Mouse (Mus musculus): Measurements from ENCODE around the gene Klk5. TPM values are rescaled to one million over a fixed set of nuclear protein-coding genes. Genes with fewer than 3 reads are reported as not detected.

Klk5 gene
- polyA plus RNA-seq (2014; fragmentation: Nextera tagmentation; extraction: Ambion mirVana), result not detected in 2 replicates

DNA sequence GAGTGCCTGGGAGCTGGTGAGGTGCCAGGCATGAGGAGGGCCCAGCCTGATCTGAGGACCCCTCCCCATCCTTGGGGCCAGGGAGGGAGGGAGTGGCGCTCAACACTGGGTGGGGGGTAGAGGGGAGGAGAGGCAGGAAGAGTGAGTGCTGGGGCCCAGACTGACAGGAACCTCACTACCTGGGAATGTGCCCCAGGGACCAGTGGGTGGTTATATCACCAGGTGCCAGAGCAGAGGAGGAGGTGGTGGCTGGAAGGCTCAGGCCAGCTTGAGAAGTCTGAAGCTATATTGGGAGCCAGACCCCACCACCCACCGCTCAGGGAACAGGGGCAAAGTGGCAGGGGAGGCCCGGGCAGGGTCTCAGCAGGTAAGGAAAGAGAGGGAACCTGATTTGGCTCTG, at the start of gene Klk5:
TSS of gene Klk5 (plus strand) at position 271 of the 400 bp plus-strand sequence.
- Histone ChIP-seq H3K4me3 (ENCODE audit: low read depth, low read length) (no peak within 1 kb of the TSS), H3K9me3 (ENCODE audit: control insufficient read depth, low read length) (no peaks in the 10 kb centered on the region), H3K4me1 (replicated peaks; ENCODE audit: control insufficient read depth, insufficient read depth, low read length) (no peaks in the 10 kb centered on the region), H3K27ac (ENCODE audit: low read depth) (no peak within 1 kb of the TSS), H3K4me2 (ENCODE audit: low read length) (no peak within 1 kb of the TSS), H3K27me3 (replicated peaks; ENCODE audit: control insufficient read depth, insufficient read depth, low read length) (no peaks in the 10 kb centered on the region), H3K36me3 (ENCODE audit: control insufficient read depth, insufficient read depth, low read length) (no peaks in the 10 kb centered on the region), H3K9ac (ENCODE audit: low read length) (no peak within 1 kb of the TSS)
- WGBS, result 46% methylated on average over 3 of the region's 3 CpGs
- DNase-seq (ENCODE audit: low spot score), result no peak
- ATAC-seq (replicated peaks; ENCODE audit: low FRiP score, low TSS enrichment, low read depth), result no peak

DNA sequence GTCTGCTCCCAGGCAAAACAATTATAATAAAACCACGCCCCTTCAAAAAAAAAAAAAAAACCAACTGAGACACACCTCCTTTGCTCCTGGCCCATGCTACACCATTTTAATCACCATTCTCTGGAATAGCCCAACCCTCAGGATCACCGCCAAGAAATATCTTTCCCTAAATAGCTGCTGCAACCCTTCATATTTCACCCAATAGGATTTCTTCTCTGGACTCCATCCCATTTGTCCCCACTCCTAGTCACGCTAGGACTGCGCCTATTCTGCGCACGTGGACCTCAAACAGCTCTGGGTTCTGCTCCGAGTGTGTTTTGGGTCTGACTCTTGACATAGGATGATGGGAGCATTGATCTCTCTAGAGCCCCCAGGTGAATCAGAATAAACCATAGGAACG, 45.4 kb upstream of the Klk5 start:
- DNase-seq (ENCODE audit: low spot score) (no peak), ATAC-seq (replicated peaks; ENCODE audit: low FRiP score, low TSS enrichment, low read depth) (no peak)

DNA sequence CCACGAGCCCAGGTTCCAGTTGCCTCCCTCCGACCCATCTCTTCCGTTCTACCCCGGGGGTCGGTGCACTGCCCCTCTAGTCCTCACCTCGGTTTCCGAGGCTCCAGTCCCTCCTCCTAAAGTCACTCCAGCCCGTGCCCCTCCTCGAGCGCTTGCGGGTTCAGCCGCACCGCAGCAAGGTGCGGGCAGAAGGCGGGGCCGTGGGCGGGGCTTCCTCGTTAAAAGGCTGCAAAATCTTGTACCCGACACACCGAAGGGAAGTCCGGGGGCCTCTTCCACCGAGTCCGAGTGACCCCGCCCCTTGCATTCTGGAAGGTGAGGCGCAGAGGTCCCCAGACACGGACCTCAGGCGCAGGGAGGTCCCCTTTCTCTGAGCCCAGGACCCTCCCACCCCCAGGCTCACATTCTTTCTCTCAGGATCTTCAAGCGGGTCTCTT, 44.4 kb upstream of the Klk5 start, which contains the start of gene Klk8:
TSS of gene Klk8 (plus strand) at position 245 of the 437 bp plus-strand sequence.
- Histone ChIP-seq H3K4me2 (ENCODE audit: low read length) (peak within 1 kb of the TSS; percentile 55), H3K9me3 (ENCODE audit: control insufficient read depth, low read length) (no peaks in the 10 kb centered on the region), H3K4me1 (replicated peaks; ENCODE audit: control insufficient read depth, insufficient read depth, low read length) (0 out of 2 replicates have a peak, but pooled peaks cover 8% of the 10 kb centered on the region), H3K36me3 (ENCODE audit: control insufficient read depth, insufficient read depth, low read length) (no peaks in the 10 kb centered on the region), H3K4me3 (ENCODE audit: low read depth, low read length) (peak within 1 kb of the TSS; percentile 39), H3K9ac (ENCODE audit: low read length) (peak within 1 kb of the TSS; percentile 22), H3K27me3 (replicated peaks; ENCODE audit: control insufficient read depth, insufficient read depth, low read length) (0 out of 2 replicates have a peak, but pooled peaks cover 5% of the 10 kb centered on the region), H3K27ac (ENCODE audit: low read depth) (no peak within 1 kb of the TSS)
- peak; percentile 71 for DNase-seq (ENCODE audit: low spot score)
- peak; percentile 77 for ATAC-seq (replicated peaks; ENCODE audit: low FRiP score, low TSS enrichment, low read depth)
- under 1% methylated on average over 28 of the region's 28 CpGs for WGBS

More for the DNA sequence above, 45.4 kb upstream of the Klk5 start:
- H3K4me3 ChIP-seq (ENCODE audit: low read depth, low read length), result peak overlapping the region; percentile 39
- peak overlapping the region; percentile 22; the same call in 1 of the 2 replicates for H3K9ac ChIP-seq (ENCODE audit: low read length)
- no peaks in the 10 kb centered on the region for H3K36me3 ChIP-seq (ENCODE audit: control insufficient read depth, insufficient read depth, low read length)
- 0 out of 2 replicates have a peak, but pooled peaks cover 5% of the 10 kb centered on the region for H3K27me3 ChIP-seq (replicated peaks; ENCODE audit: control insufficient read depth, insufficient read depth, low read length)
- 5% methylated on average over 8 of the region's 8 CpGs for WGBS
- H3K4me1 ChIP-seq (replicated peaks; ENCODE audit: control insufficient read depth, insufficient read depth, low read length), result 0 out of 2 replicates have a peak, but pooled peaks cover 8% of the 10 kb centered on the region
- peak overlapping the region; percentile 55 for H3K4me2 ChIP-seq (ENCODE audit: low read length)
- no peak overlapping the region for H3K27ac ChIP-seq (ENCODE audit: low read depth)
- no peaks in the 10 kb centered on the region for H3K9me3 ChIP-seq (ENCODE audit: control insufficient read depth, low read length)

DNA sequence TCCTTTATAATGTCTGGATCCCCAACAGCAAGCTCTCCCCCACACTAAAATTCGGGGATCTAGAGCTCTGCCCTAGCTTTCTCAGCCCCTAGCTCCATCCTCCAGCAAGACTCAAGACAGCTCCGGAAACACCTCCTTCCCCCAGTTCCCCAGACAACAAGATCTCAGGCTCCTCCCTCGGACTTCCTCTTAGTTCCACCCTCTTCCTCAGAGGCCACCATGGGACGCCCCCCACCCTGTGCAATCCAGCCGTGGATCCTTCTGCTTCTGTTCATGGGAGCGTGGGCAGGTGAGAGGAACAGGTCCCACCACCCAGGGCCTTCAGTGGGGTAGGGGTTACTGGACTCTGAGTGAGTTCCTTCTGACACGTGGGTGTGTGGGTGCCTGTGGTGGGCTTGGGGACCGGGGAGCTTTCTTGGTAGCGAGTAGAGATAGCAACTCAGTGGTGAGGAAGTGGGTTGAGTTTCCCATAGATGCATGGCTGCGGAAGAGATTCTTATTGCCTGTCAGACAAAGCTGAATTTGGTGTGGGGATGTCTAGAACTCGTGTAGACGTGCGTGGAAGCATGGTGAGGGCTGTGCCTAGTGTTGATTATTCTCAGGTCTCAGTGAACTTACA, 43.8 kb upstream of the Klk5 start:
- Histone ChIP-seq H3K9me3 (ENCODE audit: control insufficient read depth, low read length) (no peaks in the 10 kb centered on the region), H3K9ac (ENCODE audit: low read length) (no peak overlapping the region; the same call in 1 of the 2 replicates), H3K36me3 (ENCODE audit: control insufficient read depth, insufficient read depth, low read length) (no peaks in the 10 kb centered on the region), H3K27ac (ENCODE audit: low read depth) (no peak overlapping the region), H3K4me1 (replicated peaks; ENCODE audit: control insufficient read depth, insufficient read depth, low read length) (0 out of 2 replicates have a peak, but pooled peaks cover 8% of the 10 kb centered on the region), H3K4me3 (ENCODE audit: low read depth, low read length) (peak overlapping the region; percentile 39), H3K4me2 (ENCODE audit: low read length) (peak overlapping the region; percentile 55), H3K27me3 (replicated peaks; ENCODE audit: control insufficient read depth, insufficient read depth, low read length) (0 out of 2 replicates have a peak, but pooled peaks cover 5% of the 10 kb centered on the region)
- no peak for DNase-seq (ENCODE audit: low spot score)
- ATAC-seq (replicated peaks; ENCODE audit: low FRiP score, low TSS enrichment, low read depth), result peak; percentile 37; the same call in 1 of the 2 replicates
- WGBS, result 39% methylated on average over 13 of the region's 13 CpGs

DNA sequence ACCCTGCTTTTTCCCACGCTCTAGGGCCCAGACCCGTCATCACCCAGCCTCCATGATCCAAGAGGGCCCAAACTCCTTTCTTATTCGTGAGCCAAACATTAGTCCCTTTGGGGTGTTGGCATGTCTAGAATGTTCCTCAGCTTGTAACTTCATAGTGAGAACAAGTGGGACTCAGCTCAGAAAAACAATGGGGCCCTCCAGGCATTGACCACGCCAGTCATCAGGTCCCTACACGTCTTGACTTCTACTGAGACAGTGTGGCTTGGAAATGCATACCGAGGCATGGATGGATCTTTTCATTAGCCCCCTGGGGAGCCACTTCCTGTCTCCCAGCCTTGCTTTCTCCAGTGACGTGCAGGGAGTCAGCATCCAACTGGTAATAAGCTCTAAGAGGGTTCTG, 41.9 kb upstream of the Klk5 start:
- ATAC-seq (replicated peaks; ENCODE audit: low FRiP score, low TSS enrichment, low read depth) (no peak), DNase-seq (ENCODE audit: low spot score) (no peak)
- no peak overlapping the region for H3K4me3 ChIP-seq (ENCODE audit: low read depth, low read length)
- no peak overlapping the region for H3K27ac ChIP-seq (ENCODE audit: low read depth)
- 0 out of 2 replicates have a peak, but pooled peaks cover 8% of the 10 kb centered on the region for H3K4me1 ChIP-seq (replicated peaks; ENCODE audit: control insufficient read depth, insufficient read depth, low read length)
- no peaks in the 10 kb centered on the region for H3K36me3 ChIP-seq (ENCODE audit: control insufficient read depth, insufficient read depth, low read length)
- H3K27me3 ChIP-seq (replicated peaks; ENCODE audit: control insufficient read depth, insufficient read depth, low read length), result 0 out of 2 replicates have a peak, but pooled peaks cover 5% of the 10 kb centered on the region
- no peak overlapping the region for H3K4me2 ChIP-seq (ENCODE audit: low read length)
- 80% methylated on average over 7 of the region's 7 CpGs for WGBS
- H3K9me3 ChIP-seq (ENCODE audit: control insufficient read depth, low read length), result no peaks in the 10 kb centered on the region
- H3K9ac ChIP-seq (ENCODE audit: low read length), result no peak overlapping the region

DNA sequence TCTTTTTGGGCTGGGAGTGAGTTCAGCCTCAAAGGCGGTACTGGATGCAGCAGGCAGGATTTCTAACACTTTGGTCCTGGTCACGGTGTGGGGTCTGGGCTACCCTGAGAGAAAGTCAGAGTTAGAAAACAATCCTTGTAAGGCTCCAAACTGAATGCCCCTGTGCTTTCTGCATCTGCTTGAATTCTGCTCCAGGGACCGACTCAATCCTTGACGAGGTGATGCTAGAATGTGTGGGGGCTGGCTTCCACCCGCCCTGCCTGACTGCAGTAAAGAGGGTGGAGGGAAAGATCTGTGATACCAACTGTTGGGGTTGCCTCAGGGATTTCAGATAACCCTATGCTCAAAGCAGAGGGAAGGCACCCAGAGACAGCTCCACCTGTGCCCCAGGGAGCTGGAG, 30.8 kb upstream of the Klk5 start, which contains the start of gene Klk7:
TSS of gene Klk7 (plus strand) at position 301 of the 400 bp plus-strand sequence.
- no peak within 1 kb of the TSS for H3K27ac ChIP-seq (ENCODE audit: low read depth)
- H3K36me3 ChIP-seq (ENCODE audit: control insufficient read depth, insufficient read depth, low read length), result no peaks in the 10 kb centered on the region
- H3K4me2 ChIP-seq (ENCODE audit: low read length), result no peak within 1 kb of the TSS
- ATAC-seq (replicated peaks; ENCODE audit: low FRiP score, low TSS enrichment, low read depth) (no peak), DNase-seq (ENCODE audit: low spot score) (no peak)
- H3K9ac ChIP-seq (ENCODE audit: low read length), result no peak within 1 kb of the TSS
- H3K27me3 ChIP-seq (replicated peaks; ENCODE audit: control insufficient read depth, insufficient read depth, low read length), result no peaks in the 10 kb centered on the region
- H3K9me3 ChIP-seq (ENCODE audit: control insufficient read depth, low read length), result no peaks in the 10 kb centered on the region
- no peak within 1 kb of the TSS for H3K4me3 ChIP-seq (ENCODE audit: low read depth, low read length)
- 41% methylated on average over 5 of the region's 5 CpGs for WGBS
- no peaks in the 10 kb centered on the region for H3K4me1 ChIP-seq (replicated peaks; ENCODE audit: control insufficient read depth, insufficient read depth, low read length)

DNA sequence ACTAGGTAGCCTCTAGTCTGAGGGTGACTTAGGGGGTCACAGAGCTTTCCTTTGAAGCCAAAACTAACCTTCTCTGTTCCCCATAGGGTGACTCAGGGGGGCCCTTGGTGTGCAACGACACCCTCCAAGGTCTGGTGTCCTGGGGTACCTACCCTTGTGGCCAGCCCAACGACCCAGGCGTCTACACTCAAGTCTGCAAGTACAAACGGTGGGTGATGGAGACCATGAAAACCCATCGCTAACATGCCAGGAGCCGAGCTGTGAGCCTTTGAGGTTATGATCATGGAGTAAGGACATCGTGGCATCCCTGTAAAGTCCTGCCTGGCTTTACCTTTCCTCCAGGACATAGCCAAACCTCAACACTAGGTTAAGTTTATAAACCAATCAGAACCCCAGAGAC, 26.6 kb upstream of the Klk5 start:
- 85% methylated on average over 7 of the region's 7 CpGs for WGBS
- H3K36me3 ChIP-seq (ENCODE audit: control insufficient read depth, insufficient read depth, low read length), result no peaks in the 10 kb centered on the region
- peak; percentile 10 for DNase-seq (ENCODE audit: low spot score)
- H3K4me1 ChIP-seq (replicated peaks; ENCODE audit: control insufficient read depth, insufficient read depth, low read length), result no peaks in the 10 kb centered on the region
- no peak overlapping the region for H3K27ac ChIP-seq (ENCODE audit: low read depth)
- no peaks in the 10 kb centered on the region for H3K9me3 ChIP-seq (ENCODE audit: control insufficient read depth, low read length)
- no peak overlapping the region for H3K4me3 ChIP-seq (ENCODE audit: low read depth, low read length)
- no peaks in the 10 kb centered on the region for H3K27me3 ChIP-seq (replicated peaks; ENCODE audit: control insufficient read depth, insufficient read depth, low read length)
- ATAC-seq (replicated peaks; ENCODE audit: low FRiP score, low TSS enrichment, low read depth), result no peak
- no peak overlapping the region for H3K4me2 ChIP-seq (ENCODE audit: low read length)
- H3K9ac ChIP-seq (ENCODE audit: low read length), result no peak overlapping the region

DNA sequence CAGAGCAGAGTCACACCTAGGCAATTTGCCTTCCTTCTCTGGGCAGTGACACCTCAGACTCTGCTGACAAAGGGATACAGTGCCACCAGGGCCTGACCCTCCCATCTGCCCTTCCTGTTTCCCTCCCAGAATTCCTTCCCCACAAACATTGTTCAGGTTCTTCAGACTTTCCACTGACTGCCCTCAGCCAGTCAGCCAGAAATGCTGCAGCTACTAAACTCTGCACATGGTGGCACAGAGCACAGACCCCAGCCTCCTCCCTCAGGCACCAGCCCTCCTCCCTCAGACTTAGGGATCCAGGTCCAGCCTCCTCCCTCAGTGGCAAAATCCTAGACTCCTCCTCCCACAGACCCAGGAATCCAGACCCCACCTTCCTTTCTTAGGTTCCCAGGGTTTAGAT, 25.0 kb upstream of the Klk5 start:
- Histone ChIP-seq H3K27me3 (replicated peaks; ENCODE audit: control insufficient read depth, insufficient read depth, low read length) (no peaks in the 10 kb centered on the region), H3K27ac (ENCODE audit: low read depth) (no peak overlapping the region), H3K9ac (ENCODE audit: low read length) (no peak overlapping the region), H3K4me1 (replicated peaks; ENCODE audit: control insufficient read depth, insufficient read depth, low read length) (no peaks in the 10 kb centered on the region), H3K4me3 (ENCODE audit: low read depth, low read length) (no peak overlapping the region), H3K36me3 (ENCODE audit: control insufficient read depth, insufficient read depth, low read length) (no peaks in the 10 kb centered on the region), H3K9me3 (ENCODE audit: control insufficient read depth, low read length) (no peaks in the 10 kb centered on the region), H3K4me2 (ENCODE audit: low read length) (no peak overlapping the region)
- ATAC-seq (replicated peaks; ENCODE audit: low FRiP score, low TSS enrichment, low read depth) (no peak), DNase-seq (ENCODE audit: low spot score) (peak; percentile 13)

DNA sequence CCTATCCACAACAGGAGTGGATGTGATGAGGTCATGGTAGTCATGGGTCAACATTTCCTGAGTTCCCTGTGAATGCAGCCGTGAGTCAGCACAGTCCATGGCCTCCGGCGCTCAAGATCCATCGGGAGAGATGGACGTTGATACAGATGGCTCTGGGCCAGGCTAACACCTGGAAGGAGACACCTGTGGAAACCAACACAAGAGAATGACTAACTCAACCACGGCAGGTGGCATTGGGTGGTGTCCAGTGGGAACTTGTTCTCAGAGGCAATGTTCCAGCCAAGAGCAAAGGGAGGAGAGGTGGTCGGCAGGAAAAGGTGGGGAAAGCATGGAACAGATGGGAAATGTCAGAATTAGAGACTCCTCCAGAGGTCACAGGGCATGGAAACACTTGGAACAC, 20.2 kb upstream of the Klk5 start:
- no peaks in the 10 kb centered on the region for H3K4me1 ChIP-seq (replicated peaks; ENCODE audit: control insufficient read depth, insufficient read depth, low read length)
- H3K9me3 ChIP-seq (ENCODE audit: control insufficient read depth, low read length), result no peaks in the 10 kb centered on the region
- H3K4me2 ChIP-seq (ENCODE audit: low read length), result no peak overlapping the region
- H3K4me3 ChIP-seq (ENCODE audit: low read depth, low read length), result no peak overlapping the region
- H3K27ac ChIP-seq (ENCODE audit: low read depth), result no peak overlapping the region
- no peak for ATAC-seq (replicated peaks; ENCODE audit: low FRiP score, low TSS enrichment, low read depth)
- DNase-seq (ENCODE audit: low spot score), result no peak
- no peak overlapping the region for H3K9ac ChIP-seq (ENCODE audit: low read length)
- no peaks in the 10 kb centered on the region for H3K27me3 ChIP-seq (replicated peaks; ENCODE audit: control insufficient read depth, insufficient read depth, low read length)
- WGBS, result 87% methylated on average over 7 of the region's 7 CpGs
- no peaks in the 10 kb centered on the region for H3K36me3 ChIP-seq (ENCODE audit: control insufficient read depth, insufficient read depth, low read length)
